Mouse (Mus musculus): ENCODE results near the gene Pogz.
"Not testable (repeated sequence)": the region's sequence is repeated elsewhere in the genome, so short reads cannot be mapped to it uniquely, and the experiment has no call there.

Pogz gene

DNA sequence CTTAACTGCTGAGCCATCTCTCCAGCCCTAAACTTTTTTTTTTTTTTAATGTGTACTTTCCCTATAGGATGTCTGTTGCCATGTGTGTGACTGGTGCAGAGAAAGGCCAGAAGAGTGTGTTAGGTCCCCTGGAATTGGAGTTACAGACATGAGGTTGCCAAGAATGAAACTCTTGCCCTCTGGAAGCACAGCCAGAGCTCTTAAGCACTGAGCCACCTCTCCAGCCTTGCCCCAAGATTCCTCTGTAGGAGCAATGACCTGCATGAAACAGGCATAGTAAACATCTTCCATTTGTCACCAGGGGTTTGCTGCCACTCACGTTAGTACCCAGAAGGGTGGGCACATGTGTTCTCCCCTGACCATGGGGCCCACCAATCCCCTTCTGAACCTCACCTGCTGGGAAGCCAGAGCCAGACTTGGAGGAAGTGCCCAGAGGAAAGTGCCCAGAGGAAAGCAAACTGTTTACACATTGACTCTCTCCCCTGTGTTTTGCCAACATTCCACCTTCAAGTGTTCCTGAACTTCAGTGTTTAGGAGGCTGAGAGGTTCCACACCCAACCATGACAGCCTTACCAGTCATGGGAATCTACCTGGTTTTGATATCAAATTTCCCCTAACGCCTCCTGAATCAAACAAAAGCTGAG is 73.8 kb downstream of the Pogz start:
- in situ Hi-C loops (cut with MboI; ENCODE audit: low sequenced_read_pairs) = no loop called here

DNA sequence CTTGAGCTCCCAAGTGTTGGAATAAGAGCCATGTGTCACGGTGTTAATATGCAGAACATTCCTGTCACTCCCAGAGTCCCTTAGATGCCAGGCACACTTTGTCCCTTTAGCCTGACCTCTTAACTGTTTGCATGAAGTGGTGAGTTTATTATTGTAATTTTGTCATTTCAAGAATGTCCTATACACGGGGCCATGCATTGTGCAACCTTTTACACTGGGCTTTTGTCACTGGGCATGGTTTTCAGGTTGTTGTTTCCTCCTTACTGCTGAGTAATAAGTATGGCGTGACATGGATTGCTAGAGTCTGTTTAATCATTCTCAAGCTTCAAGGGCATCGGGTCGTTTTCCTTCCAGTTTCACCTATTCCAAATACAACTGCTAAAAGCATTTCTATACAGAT is 76.4 kb downstream of the Pogz start:
- in situ Hi-C loops (cut with MboI; ENCODE audit: low sequenced_read_pairs) = no loop called here

DNA sequence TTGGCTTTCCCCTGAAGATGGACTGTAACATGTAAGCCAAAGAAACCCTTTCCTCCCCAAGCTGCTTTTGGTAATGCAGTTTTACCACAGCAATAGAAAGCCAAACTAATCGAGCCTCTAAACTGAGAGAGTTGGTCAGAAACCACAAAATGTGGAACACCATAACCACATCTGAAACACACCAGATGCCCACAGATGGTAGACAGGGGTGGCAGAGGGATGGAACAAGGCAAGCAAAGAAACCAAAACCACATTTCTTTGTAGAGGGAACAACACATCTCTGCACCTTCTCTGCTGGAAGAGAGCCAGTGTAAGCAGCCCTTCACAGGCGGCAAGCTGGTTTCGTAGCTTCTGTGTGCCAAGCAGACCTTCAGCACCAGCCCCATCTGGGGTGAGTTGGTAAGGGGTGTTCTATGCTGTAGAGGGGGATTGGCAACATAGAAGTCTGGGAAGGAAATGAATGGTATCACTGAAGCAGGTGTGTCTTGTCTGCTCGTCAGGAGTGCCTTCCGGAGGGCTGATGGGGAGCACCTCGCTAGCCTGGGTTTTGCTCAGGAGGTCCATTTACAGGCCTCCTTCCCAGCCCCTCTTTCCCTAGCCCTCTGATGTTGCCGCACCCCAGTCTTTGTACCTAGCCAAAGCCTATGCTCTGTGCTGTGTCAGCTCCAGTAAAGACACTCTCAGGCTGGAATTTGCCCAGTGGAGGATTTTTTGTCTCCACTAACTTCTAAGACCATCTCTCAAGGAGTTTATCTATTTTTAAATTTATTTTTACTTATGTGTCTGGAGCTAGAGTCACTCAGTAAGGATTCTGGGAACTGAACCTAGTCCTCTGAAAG is 78.8 kb downstream of the Pogz start:
- in situ Hi-C loops (cut with MboI; ENCODE audit: low sequenced_read_pairs) = no loop called here

DNA sequence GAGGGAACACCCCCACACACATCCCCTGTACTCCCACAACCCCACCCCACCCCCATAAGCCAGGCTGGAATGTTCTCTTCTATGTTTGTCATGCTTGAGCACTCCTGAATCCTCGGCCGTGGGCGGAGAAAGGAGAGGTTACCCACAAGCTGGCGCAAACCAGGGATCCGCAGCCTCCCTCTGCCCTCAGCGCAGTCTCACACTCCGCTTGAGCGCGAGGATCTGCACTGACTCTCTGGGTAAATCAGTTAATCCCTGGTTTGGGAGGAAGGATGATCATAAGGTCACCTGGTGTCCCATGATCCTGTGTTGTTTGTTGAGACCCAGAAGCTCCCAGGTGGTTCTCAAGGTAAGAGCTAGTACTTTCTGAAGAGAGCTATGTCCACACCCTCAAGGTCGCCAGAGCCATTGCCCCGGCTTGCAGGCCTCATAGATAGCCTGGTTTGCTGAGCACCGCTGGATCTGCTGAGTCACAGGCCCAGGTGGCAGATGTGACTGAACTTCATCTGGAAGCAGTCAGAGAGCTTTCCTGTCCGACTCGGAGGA is 80.5 kb downstream of the Pogz start:
- in situ Hi-C loops (cut with MboI; ENCODE audit: low sequenced_read_pairs) = no loop called here

DNA sequence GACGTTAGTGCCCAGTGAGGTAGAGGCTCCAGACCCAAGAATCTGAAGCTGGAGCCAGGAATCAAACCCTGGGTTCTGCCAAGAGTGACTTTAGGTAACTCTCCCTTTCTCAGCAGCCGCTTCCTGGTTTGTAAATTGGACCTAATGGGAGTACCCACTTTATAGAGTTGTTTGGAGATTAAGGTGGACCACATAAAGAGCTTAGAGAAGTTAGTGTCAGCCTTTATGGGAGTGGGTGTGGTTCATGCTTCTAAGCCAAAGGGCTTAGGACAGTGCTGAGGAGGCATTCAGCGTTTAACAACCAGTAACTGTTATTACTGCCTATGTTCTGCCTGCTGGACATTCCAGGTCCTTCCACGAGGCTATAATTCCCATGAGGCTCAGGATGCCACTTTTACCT is 81.5 kb downstream of the Pogz start:
- in situ Hi-C loops (cut with MboI; ENCODE audit: low sequenced_read_pairs) = no loop called here

DNA sequence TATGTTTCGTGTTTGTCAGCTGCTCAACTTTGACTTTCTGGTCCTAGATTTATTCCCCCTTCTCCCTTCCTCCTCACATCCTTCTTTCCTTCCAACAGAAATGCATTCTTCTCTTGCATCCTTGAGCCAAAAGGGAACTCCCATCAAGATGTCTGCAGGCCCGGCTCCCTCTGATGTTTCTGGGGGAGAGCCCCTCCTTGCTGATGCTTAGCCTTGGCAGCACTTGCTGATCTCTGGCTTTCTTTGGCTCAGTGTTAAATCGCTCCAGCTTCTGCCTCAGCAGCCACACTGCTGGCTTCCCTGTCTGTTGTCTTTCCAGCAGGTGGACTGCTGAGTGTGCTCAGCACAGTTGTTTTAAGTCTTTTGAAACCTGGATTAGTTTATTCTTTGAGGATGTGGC is 83.7 kb downstream of the Pogz start:
- in situ Hi-C loops (cut with MboI; ENCODE audit: low sequenced_read_pairs) = no loop called here

DNA sequence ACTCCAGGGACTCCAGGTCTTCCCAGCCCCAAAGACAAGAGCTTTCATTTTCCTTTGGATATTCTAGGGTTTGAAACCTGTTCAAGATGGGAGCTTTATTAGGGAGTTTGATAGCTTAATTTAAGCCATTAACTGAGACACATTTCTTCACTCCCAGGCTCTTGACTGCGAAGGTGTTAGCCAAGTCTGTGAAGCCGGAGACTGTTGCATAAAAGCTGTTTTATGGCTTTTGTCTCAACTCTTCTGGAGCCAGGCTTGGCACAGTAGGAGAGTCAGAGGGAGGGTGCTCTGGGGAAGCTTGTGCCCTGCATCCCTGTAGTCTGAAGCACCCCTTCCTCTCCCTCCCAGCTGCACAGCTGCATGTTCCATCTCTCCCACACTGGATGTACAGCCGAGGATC is 85.0 kb downstream of the Pogz start:
- in situ Hi-C loops (cut with MboI; ENCODE audit: low sequenced_read_pairs) = no loop called here

DNA sequence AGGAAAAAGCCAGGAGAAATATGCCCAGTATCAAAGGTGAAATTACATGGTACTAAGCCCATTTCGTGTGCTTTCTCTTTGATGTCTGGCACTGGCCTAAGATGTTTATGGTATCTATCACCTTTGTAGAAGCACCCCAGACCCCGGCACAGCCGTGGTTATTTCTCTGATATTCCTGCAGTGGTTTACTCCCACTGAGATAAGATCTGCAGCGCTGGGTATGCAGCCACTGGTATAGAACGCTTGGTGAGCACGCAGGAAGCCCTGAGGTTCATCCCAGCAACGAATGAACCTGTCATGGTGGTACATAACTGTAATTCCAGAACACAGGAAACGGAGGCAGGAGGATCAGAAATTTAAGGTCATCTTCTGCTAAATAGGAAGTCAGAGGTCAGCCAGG is 87.3 kb downstream of the Pogz start:
- in situ Hi-C loops (cut with MboI; ENCODE audit: low sequenced_read_pairs) = no loop called here

DNA sequence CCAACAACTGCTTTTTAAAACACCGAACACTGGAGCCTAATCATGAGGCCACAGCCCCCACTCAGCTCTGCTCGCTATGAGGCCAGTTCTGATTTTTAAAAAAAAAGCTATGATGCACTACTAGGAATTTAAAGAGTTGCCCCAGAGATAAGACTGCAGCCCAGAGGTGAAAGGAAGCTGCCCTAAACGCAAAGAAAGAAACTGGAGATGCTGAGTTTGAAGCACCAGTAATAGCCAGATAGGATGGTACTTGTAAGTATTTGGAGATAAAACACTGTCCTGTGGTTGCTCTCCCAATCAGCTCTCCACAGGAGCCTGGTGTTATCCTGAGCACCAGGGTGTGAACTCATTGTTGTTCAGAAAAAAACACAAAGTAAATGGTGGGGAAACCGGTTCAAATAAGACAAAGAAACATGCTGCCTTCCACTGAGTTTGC is 89.0 kb downstream of the Pogz start:
- in situ Hi-C loops (cut with MboI; ENCODE audit: low sequenced_read_pairs) = not testable (repeated sequence)

DNA sequence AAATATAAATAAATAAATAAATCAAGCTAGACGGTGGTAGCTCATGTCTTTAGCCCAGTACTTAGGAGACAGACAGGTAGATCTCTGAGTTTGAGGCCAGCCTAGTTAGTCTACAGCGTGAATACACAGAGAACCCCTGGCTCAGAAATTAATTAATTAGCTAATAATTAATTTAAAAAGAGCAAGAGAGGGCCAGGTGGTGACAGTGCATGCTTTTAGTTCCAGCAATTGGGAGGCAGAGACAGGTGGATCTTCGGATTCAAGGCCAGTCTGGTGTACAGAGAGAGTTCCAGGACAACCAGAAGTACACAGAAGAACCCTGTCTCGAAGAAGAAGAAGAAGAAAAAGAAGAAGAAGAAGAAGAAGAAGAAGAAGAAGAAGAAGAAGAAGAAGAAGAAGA is 91.6 kb downstream of the Pogz start:
- in situ Hi-C loops (cut with MboI; ENCODE audit: low sequenced_read_pairs) = not testable (repeated sequence)

DNA sequence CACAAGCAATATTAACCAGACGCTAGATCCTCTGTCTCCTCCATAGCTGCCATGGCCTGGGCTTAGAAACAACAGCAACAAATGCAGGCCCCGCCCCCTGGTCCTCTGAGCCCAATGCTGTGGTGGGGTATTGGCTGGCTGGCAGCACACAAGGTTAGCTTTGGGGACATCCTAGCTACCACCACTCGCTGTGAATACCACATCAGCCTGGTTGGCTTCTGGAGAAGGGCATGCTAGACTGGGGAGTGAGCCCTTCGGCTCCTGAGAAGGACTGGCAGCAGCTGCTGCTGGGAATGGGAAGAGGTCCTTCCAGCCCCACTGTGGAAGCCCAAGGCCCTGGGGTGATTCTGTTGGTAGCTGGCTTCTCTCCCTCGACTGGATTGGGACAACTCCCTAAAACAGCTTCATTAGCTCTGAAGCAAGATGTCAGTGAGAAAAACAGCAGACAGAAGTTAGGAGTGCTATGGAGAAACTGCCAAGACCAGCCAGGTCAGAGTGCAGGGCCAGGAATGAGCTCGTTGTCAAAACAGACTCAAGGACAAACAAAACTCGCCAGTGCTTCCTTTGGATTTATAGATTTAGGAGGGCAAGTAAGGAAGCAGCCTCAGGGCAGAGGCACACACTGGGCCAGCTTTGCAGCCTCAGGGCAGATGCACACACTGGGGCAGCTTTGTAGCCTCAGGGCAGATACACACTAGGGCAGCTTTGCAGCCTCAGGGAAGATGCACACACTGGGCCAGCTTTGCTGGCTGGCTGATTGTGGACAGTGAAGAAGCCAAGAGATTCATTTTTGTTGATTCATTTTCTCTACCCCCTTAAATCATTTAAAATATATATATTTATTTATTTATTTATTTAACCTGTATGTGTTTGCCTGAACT is 93.3 kb downstream of the Pogz start:
- in situ Hi-C loops (cut with MboI; ENCODE audit: low sequenced_read_pairs) = not testable (repeated sequence)

DNA sequence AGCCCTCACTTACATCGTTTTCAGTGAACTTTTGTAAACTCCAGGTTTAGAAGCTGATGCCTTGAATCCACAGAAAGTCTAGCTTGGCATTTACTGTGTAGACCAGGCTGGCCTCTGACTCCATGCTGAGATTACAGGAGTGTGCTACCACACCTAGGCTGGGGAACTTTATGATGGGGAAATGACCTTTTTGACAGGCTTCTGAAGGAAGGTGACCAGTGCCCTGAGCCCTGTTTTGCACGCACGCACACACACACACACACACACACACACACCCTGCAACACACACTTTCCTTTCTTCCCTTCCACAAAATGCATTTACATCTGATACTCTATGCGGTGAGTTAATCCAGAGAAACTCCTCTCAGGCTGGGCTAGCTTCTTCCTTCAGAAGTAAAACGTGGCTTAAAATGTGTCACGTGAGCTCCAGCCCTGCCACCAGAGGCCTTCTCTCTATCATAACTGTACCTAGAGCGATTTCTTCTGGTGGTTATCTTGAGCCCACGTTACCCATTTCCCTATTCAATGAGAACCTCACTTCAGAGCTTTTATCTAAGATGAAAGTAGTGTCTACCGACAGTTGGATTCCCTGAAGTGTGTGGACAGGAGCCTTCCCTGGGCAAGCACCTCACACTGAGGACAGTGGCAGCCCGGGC is 94.2 kb downstream of the Pogz start:
- in situ Hi-C loops (cut with MboI; ENCODE audit: low sequenced_read_pairs) = not testable (repeated sequence)

Data from CH12F3 (cell line).